Mouse (Mus musculus): ENCODE data around the gene S100a4. TPM values are rescaled to one million over a fixed set of nuclear protein-coding genes. Genes with fewer than 3 reads are reported as not detected.

The S100a4 gene
- 71.4 and 238 TPM in 2 replicates for polyA plus RNA-seq (2011; ENCODE audit: insufficient read depth, insufficient read length, low replicate concordance, missing spikeins)

- Histone ChIP-seq H3K27ac (ENCODE audit: control insufficient read depth, insufficient read depth, low read depth, low read length, poor library complexity) (no peak within 1 kb of the TSS), H3K4me3 (replicated peaks; ENCODE audit: control insufficient read depth, low read depth, low read length) (peak within 1 kb of the TSS; percentile 34), H3K4me1 (ENCODE audit: control insufficient read depth, insufficient read depth, low read length) (peaks cover 5% of the 10 kb centered on the region)
- 4% methylated on average over 3 of the region's 3 CpGs for WGBS
- TF ChIP-seq CTCF (IDR thresholded peaks at IDR 0.05; ENCODE audit: control insufficient read depth, insufficient read depth, low read length) (no peak), POLR2A (IDR thresholded peaks at IDR 0.05; ENCODE audit: borderline replicate concordance, control insufficient read depth, low read depth, low read length) (no peak)
Observed at GRCm38 (mm10) chr3:90603623-90604022, at the start of gene S100a4. S100a4 (plus strand) TSS chr3:90603771.

GRCm38 (mm10) chr3:90555954-90556353 lies 47.6 kb upstream of the S100a4 start:
- WGBS = 77% methylated on average over 5 of the region's 5 CpGs
- Histone ChIP-seq H3K27ac (ENCODE audit: control insufficient read depth, insufficient read depth, low read depth, low read length, poor library complexity) (no peak overlapping the region), H3K4me3 (replicated peaks; ENCODE audit: control insufficient read depth, low read depth, low read length) (no peak overlapping the region), H3K4me1 (ENCODE audit: control insufficient read depth, insufficient read depth, low read length) (no peaks in the 10 kb centered on the region)
- TF ChIP-seq CTCF (IDR thresholded peaks at IDR 0.05; ENCODE audit: control insufficient read depth, insufficient read depth, low read length) (no peak), POLR2A (IDR thresholded peaks at IDR 0.05; ENCODE audit: borderline replicate concordance, control insufficient read depth, low read depth, low read length) (no peak)

- WGBS = 81% methylated on average over 6 of the region's 6 CpGs
- TF ChIP-seq POLR2A (IDR thresholded peaks at IDR 0.05; ENCODE audit: borderline replicate concordance, control insufficient read depth, low read depth, low read length) (no peak), CTCF (IDR thresholded peaks at IDR 0.05; ENCODE audit: control insufficient read depth, insufficient read depth, low read length) (no peak)
Observed at GRCm38 (mm10) chr3:90560008-90560628, 43.5 kb upstream of the S100a4 start, which contains the start of gene S100a3. S100a3 (plus strand) TSS chr3:90560578.

GRCm38 (mm10) chr3:90574691-90575090 lies 28.9 kb upstream of the S100a4 start:
- no peaks in the 10 kb centered on the region; the same call in 1 of the 2 replicates for H3K4me1 ChIP-seq (ENCODE audit: control insufficient read depth, insufficient read depth, low read length)
- no peak for TF ChIP-seq POLR2A (IDR thresholded peaks at IDR 0.05; ENCODE audit: borderline replicate concordance, control insufficient read depth, low read depth, low read length)
- no peak for TF ChIP-seq CTCF (IDR thresholded peaks at IDR 0.05; ENCODE audit: control insufficient read depth, insufficient read depth, low read length)
- H3K4me3 ChIP-seq (replicated peaks; ENCODE audit: control insufficient read depth, low read depth, low read length) = no peak overlapping the region
- 74% methylated on average over 5 of the region's 5 CpGs for WGBS
- H3K27ac ChIP-seq (ENCODE audit: control insufficient read depth, insufficient read depth, low read depth, low read length, poor library complexity) = no peak overlapping the region

More at GRCm38 (mm10) chr3:90560008-90560628, 43.5 kb upstream of the S100a4 start, which contains the start of gene S100a3:
- Histone ChIP-seq H3K27ac (ENCODE audit: control insufficient read depth, insufficient read depth, low read depth, low read length, poor library complexity) (no peak within 1 kb of the TSS), H3K4me3 (replicated peaks; ENCODE audit: control insufficient read depth, low read depth, low read length) (no peak within 1 kb of the TSS), H3K4me1 (ENCODE audit: control insufficient read depth, insufficient read depth, low read length) (no peaks in the 10 kb centered on the region)

- H3K4me1 ChIP-seq (ENCODE audit: control insufficient read depth, insufficient read depth, low read length) = no peaks in the 10 kb centered on the region; the same call in 1 of the 2 replicates
- H3K27ac ChIP-seq (ENCODE audit: control insufficient read depth, insufficient read depth, low read depth, low read length, poor library complexity) = no peak overlapping the region
- H3K4me3 ChIP-seq (replicated peaks; ENCODE audit: control insufficient read depth, low read depth, low read length) = no peak overlapping the region
- no peak for TF ChIP-seq POLR2A (IDR thresholded peaks at IDR 0.05; ENCODE audit: borderline replicate concordance, control insufficient read depth, low read depth, low read length)
- WGBS = 71% methylated on average over 3 of the region's 3 CpGs
Observed at GRCm38 (mm10) chr3:90575320-90575719, 28.3 kb upstream of the S100a4 start.

GRCm38 (mm10) chr3:90576351-90577001 lies 27.1 kb upstream of the S100a4 start:
- H3K4me3 ChIP-seq (replicated peaks; ENCODE audit: control insufficient read depth, low read depth, low read length) = no peak overlapping the region
- H3K27ac ChIP-seq (ENCODE audit: control insufficient read depth, insufficient read depth, low read depth, low read length, poor library complexity) = no peak overlapping the region
- WGBS = 78% methylated on average over 10 of the region's 10 CpGs
- no peaks in the 10 kb centered on the region; the same call in 1 of the 2 replicates for H3K4me1 ChIP-seq (ENCODE audit: control insufficient read depth, insufficient read depth, low read length)
- no peak for TF ChIP-seq CTCF (IDR thresholded peaks at IDR 0.05; ENCODE audit: control insufficient read depth, insufficient read depth, low read length)

GRCm38 (mm10) chr3:90579433-90579832 lies 24.1 kb upstream of the S100a4 start:
- H3K4me1 ChIP-seq (ENCODE audit: control insufficient read depth, insufficient read depth, low read length) = no peaks in the 10 kb centered on the region; the same call in 1 of the 2 replicates
- no peak for TF ChIP-seq CTCF (IDR thresholded peaks at IDR 0.05; ENCODE audit: control insufficient read depth, insufficient read depth, low read length)
- TF ChIP-seq POLR2A (IDR thresholded peaks at IDR 0.05; ENCODE audit: borderline replicate concordance, control insufficient read depth, low read depth, low read length) = no peak
- 80% methylated on average over 7 of the region's 7 CpGs for WGBS
- no peak overlapping the region for H3K27ac ChIP-seq (ENCODE audit: control insufficient read depth, insufficient read depth, low read depth, low read length, poor library complexity)
- no peak overlapping the region for H3K4me3 ChIP-seq (replicated peaks; ENCODE audit: control insufficient read depth, low read depth, low read length)

GRCm38 (mm10) chr3:90581141-90581540 lies 22.4 kb upstream of the S100a4 start:
- 87% methylated on average over 5 of the region's 5 CpGs for WGBS
- TF ChIP-seq POLR2A (IDR thresholded peaks at IDR 0.05; ENCODE audit: borderline replicate concordance, control insufficient read depth, low read depth, low read length) = no peak
- no peak for TF ChIP-seq CTCF (IDR thresholded peaks at IDR 0.05; ENCODE audit: control insufficient read depth, insufficient read depth, low read length)
- H3K27ac ChIP-seq (ENCODE audit: control insufficient read depth, insufficient read depth, low read depth, low read length, poor library complexity) = no peak overlapping the region
- peaks cover under 1% of the 10 kb centered on the region; the same call in 1 of the 2 replicates for H3K4me1 ChIP-seq (ENCODE audit: control insufficient read depth, insufficient read depth, low read length)
- H3K4me3 ChIP-seq (replicated peaks; ENCODE audit: control insufficient read depth, low read depth, low read length) = no peak overlapping the region

All from bone marrow, adult 2 months (tissue).